Mouse (Mus musculus) large intestine, adult 2 months (tissue): Measurements from ENCODE around the gene Syp. TPM values are rescaled to one million over a fixed set of nuclear protein-coding genes. Genes with fewer than 3 reads are reported as not detected.

ENCODE experiments used
- DNase-seq: peaks from one replicate; pipeline ENCODE4 v3.0.0-alpha.2; 2012; ENCODE audit warnings: low read depth, low spot score
- WGBS: fragments of 180-500 bp; shearing (Covaris S2); methylation state at CpG from one replicate; pipeline ENCODE4 v1.1.7; 2018; 5-methylcytosine and 5-hydroxymethylcytosine counted together
- polyA plus RNA-seq: library from polyadenylated mRNA; depleted of rRNA; stranded (reverse); fragments of >200 nt; gene quantifications from 2 replicates; pipeline ENCODE4 v1.2.3, GENCODE M21; 2012; rRNA removed

Gene Syp
- polyA plus RNA-seq: 4.3 and 5.5 TPM in 2 replicates

DNA sequence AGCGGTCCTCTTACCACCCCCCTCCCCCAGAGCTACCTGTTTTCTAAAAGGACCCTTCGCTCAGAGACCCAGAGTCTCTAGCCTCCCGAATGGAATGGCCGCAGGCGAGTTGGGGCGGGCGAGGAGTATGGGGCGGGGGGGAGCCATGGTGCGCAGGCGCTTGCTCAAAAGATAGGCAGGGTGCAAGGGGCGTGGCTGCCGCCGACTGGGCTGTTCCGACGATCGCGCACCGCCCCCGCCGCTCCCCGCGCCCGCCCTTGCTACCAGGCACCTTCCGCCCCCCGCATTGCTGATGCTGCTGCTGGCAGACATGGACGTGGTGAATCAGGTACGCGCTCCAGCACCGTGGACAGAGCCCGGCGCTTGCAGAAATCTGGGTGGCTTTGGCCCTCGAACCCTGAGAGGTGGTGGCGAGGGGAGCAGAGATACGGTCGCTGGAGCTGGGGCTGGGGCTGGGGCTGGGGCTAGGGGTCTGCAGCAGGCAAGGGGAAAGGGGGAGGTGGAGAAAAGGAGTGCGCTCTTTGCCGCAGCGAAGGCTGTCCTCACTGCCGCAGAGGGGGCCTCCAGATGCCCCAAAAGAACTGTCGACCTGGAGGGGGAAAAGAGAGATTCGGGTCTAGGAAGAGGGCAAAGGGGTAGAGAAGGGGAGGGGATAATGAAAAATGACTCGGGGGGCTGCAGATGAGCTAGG lies at the start of gene Syp:
TSS of gene Syp (plus strand) at position 71 of the 691 bp plus-strand sequence.
- 11% methylated on average over 40 of the region's 42 CpGs for WGBS
- no peak for DNase-seq

DNA sequence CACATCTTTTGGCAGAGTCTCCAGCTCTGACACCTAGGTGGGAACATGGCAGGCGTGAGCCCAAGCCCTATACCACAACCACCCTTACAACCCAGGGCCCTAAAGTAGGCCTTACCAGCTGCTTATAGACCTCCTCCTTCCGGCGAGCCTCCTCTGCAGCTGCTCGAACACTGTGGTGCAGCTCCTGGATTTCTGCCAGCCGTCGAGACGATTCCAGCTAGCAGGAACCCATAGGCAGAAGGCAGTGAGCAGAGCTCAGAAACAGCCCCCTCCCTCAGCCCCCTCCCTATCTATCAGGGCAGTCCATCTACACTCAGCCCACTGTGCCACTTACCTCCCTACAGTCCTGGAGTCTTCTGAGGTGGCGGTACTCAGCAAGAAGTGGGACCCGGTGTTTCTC lies 42.9 kb upstream of the Syp start:
- DNase-seq: no peak
- 82% methylated on average over 9 of the region's 9 CpGs for WGBS

DNA sequence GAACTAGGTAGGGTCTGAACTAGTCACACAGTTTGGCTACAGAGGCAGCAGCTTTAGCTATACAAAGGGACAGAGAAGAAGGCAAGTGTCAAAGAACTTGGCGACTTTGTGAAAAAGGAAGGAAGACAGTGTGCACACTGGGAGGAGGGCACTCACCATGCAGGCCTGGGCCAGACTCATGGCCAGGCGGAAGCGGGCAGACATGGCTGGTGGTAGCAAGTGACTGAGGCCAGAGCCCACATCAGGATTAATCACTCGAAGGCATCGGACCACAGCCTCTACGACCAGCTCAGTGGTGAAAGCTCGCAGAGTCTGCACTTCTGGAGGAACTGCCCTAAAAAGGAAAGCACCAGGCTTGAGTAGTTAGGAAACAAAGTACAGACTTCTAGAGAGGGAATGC lies 34.3 kb upstream of the Syp start:
- WGBS: 91% methylated on average over 7 of the region's 7 CpGs
- DNase-seq: no peak

DNA sequence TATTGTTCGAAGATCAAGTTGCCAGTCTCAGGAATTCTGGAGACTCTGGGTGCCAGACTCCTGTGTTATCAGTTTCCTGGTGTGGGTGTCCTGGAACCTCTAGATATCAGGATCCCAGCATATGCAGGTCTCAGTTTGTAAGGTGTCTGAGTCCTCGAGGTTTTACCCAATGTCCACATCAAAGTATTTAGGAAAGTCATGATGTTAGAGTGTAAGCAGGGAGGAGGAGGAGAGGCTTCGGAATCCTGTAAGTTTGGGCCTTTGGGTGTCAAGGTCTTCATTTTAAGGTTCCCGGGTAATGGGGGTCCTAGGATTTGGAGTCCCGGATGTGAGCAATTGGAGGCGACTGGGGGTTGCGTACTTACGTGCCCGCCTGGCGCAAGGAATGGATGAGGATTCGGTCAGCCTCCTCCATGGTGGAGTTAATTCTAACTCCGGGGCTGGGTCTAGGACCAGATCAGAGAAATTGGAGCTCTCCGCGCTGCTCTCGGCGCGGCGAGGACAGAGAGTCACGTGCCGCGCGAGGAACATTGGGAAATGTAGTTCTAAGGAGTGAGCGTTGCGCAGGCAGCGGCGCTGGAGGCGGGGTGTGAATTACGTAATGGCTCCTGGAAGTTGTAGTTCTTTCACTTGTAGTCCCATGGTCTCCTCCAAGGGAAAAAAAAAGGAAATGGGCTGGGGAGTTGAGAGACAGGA lies 33.2 kb upstream of the Syp start, which contains the start of gene Ccdc22:
TSS of gene Ccdc22 (minus strand) at position 639 of the 696 bp plus-strand sequence.
- 23% methylated on average over 28 of the region's 28 CpGs for WGBS
- DNase-seq: peak; percentile 50

DNA sequence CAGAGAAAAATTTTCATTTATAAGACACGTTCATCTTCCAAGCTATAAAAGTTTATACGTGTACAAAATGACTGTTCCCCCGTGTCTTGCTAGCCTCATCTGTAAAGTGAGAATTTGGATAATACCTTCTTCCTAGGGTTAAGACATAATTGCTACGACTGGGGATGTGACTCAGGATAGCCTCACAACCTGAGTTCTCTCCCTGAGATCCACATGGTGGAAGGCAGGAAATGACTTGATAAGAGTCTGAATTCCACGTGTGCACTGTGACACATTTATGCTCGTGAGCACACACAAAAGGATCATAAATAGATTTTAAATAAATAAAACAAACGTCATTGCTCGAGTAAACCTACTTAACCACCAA lies 32.7 kb upstream of the Syp start:
- 19% methylated on average over 8 of the region's 8 CpGs for WGBS

DNA sequence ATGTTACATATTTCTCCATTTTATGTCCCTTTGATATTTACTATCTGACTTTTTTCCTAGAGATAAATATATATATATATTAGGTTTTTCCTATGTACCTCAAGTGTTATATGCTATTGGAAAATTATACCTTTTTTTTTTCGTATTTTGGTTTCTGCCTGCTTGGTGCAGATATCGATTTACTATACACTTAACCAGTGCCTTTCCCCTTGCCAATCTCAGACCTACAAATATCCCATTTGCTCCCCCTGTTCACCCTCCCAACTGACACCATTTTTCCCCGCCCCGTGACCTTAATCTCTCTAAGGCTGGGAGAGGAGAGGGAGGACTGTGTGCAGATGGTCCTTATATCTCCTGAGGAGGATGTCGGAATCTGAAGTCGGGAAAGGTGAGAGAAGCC lies 31.5 kb upstream of the Syp start, which contains the start of gene Cacna1f:
TSS of gene Cacna1f (plus strand) at position 301 of the 400 bp plus-strand sequence.
- DNase-seq: no peak
- WGBS: 77% methylated on average over 6 of the region's 6 CpGs

More for the DNA sequence above, 32.7 kb upstream of the Syp start:
- no peak for DNase-seq

DNA sequence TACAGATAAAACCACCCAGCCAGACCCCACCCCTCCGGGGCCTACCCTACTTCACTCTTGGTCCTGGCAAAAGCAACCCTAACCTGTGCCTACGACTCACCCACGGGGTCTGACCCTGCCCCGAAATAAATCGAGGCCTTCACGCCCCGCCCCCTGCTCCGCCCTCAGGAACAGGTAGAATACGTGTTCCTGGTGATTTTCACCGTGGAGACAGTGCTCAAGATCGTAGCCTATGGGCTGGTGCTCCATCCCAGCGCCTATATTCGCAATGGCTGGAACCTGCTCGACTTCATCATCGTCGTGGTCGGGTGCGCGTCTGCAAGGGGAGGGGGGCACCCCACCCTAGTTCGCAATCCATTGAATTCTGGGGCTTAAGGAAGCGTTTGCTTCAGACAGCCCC lies 28.2 kb upstream of the Syp start:
- no peak for DNase-seq
- WGBS: 26% methylated on average over 21 of the region's 21 CpGs

DNA sequence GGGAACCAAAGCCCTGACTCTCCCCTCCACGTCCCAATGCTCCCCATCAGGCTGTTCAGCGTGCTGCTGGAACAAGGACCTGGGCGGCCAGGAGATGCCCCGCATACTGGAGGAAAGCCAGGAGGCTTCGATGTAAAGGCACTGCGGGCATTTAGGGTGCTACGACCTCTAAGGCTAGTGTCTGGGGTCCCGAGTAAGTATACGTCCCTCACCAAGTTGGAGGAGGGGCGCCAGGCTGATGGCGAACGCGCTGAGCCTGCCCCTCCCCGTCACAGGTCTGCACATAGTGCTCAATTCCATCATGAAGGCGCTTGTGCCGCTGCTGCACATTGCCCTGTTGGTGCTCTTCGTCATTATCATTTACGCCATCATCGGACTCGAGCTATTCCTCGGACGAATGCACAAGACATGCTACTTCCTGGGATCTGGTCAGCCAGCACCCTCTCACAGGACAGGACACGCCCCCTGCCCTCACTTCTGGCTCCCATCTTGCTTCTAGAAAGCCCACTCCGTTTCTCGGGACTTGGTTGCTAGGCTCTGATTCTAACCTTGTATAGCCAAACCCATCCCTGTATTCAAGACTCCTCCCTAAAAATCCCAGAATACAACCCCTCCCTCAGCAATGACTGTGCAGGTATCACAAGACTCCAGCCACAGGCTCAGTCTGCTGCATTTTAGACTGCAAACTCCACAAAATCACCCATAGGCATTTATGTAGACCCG lies 27.6 kb upstream of the Syp start:
- DNase-seq: no peak
- 28% methylated on average over 26 of the region's 26 CpGs for WGBS

DNA sequence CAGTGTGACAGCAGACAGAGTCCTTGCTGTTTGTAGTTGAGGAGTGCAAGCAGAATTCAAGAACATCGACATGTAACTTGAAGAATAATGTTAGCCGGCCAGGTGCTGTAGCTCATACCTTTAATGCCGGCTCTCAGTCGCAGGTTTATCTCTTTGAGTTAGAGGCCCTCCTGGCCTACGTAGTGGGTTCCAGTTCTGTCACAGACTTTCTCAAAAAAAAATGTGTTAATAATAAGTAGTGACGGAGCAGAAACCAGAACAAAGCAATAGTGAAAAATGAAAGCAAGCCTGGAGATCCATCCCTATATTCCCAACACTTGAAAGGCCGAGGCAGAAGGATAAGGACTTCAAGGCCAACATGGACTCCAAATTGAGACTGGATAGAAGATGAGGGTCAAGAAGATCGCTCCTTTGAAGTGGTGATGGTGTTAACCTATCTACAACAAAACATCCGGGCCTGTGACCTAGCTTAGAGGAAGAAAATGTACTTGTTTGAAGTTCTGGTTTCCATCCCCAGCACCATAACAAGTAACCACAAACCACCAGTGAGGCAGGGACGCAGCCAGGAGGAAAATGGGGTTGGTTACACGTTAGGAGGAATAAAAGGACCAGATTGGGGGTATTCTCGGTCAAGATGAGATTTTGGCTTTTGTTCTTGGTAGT lies 20.3 kb upstream of the Syp start:
- 75% methylated on average over 12 of the region's 12 CpGs for WGBS
- no peak for DNase-seq

DNA sequence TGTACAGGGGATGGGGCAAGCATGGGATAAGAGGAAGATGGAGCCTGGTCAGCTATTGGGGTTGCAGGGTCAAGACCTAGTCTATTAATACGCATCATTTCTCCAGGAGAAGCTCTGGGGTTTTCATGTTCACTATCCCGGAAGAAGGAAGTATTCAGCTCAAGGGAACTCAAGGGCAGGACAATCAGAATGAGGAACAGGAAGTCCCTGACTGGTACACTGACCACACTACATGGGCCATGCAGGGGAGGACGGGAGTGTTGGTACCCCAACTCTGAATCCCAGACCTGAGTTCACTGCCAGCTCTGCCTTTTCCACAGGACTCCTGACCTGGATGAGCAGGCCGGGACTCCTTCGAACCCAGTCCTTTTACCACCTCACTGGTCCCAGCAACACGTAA lies 5.7 kb upstream of the Syp start:
- 86% methylated on average over 6 of the region's 6 CpGs for WGBS
- no peak for DNase-seq

DNA sequence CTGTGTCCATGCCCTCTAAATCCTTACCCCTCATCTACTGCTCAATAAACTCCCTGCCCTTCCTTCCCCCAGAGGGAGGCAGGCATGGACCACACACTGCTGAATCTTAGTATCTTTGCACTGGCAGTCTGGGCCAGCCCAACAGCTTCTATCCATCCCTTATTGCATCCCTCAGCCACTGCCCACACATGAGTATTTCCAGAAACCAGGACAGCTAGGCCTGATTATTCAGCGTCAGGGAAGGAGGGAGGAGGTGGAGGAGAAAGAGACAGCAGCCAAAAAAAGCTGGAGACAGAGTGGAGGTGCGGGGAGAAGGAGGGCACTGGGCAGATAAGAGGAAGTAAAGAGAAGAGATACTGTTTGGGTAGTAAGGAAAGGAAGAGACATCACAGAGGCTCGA lies 3.2 kb upstream of the Syp start:
- 52% methylated on average over 3 of the region's 3 CpGs for WGBS

DNA sequence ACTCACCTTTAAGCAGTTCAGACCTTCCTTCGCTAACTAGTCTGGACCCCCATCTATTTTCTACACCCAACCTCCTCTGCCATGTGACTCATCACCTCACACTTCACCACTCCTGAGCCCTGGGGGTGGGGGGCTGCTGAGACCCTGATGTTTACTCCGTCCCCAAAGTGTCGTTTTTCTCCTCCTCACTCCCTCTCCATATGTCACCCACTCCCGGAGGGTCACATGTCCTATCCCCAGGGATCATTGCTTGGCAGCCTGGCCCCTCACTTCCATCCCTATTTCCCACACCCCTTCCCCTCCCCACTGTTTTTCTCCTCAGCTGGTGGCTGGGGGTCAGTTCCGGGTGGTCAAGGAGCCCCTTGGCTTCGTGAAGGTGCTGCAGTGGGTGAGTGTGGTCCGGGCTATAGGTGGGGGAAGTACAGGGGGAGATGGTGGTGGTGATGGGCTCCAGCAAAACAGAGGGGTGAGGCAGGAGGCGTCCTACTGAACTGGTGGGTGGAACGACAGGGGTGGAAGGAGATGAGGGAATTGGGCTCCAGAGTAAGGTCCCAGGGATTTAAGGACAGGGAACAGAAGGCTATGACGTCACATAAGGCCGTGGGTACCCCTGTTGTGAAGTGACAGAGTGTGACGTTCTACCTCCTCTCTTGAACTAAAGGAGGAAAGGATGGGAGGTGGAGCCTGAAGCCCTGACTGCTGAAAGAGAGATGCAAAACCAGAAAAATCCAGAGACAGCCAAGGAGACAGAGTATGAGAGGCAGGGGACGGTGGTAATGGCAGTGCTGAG lies 1.5 kb downstream of the Syp start:
- DNase-seq: no peak
- 29% methylated on average over 13 of the region's 13 CpGs for WGBS

More for the DNA sequence above, 3.2 kb upstream of the Syp start:
- no peak for DNase-seq

DNA sequence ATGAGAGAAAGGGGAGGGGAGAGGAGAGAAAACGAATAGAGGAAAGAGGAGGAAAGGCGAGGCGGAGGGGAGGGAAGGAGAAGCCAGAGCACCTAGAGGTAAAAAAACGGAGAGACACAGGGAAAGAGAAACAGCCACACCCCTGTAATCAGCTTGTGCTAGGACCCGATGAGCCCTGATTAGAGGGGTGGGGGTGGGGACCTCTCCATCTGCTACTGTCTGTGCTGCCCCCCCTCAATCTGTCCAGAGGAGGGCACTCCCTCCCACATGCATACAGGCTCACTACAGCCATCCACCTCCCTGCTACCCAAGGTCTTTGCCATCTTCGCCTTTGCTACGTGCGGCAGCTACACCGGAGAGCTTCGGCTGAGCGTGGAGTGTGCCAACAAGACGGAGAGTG lies 2.5 kb downstream of the Syp start:
- 27% methylated on average over 12 of the region's 12 CpGs for WGBS
- DNase-seq: no peak

DNA sequence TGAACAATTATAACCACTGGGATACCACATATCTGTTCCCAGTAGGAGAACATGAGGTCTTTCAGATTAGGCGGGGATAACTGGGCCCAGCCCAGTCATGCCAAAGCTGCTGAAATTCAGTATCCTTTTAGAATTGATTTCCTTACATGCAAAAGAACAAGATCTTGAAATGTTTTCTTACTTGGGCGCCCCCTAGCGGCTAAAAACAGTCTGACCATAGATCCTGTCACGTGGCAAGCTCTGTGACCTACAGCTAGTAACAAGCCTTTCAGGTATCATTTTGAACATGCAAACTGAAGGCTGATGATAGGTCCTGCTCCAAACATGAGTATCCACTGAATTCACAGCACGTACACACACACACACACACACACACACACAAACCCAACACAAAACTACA lies 7.1 kb downstream of the Syp start:
- WGBS: 11% methylated on average over 5 of the region's 5 CpGs
- peak; percentile 44 for DNase-seq

DNA sequence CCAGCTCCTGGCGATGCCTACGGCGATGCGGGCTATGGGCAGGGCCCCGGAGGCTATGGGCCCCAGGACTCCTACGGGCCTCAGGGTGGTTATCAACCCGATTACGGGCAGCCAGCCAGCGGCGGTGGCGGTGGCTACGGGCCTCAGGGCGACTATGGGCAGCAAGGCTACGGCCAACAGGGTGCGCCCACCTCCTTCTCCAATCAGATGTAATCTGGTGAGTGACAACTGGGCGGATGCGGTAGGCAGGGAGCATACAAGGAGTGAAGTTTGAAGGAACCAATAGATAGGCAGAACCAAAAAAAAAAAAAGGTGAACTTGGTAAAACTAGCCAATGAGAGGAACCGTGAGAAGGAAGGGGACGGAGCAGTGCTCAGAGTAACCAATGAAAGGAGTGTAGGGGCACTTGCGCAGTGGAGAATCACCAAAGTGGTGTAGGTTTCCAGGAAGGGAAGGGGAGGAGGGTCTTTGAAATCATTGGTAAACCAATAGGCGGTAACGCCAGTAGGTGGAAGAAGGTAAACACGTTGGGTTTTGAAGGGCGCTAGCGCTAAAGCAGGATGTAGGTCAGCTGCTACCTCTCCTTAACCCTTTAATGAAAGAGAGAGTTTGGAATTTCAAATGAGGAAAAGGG lies 10.5 kb downstream of the Syp start:
- peak; percentile 74 for DNase-seq
- WGBS: 18% methylated on average over 25 of the region's 25 CpGs

DNA sequence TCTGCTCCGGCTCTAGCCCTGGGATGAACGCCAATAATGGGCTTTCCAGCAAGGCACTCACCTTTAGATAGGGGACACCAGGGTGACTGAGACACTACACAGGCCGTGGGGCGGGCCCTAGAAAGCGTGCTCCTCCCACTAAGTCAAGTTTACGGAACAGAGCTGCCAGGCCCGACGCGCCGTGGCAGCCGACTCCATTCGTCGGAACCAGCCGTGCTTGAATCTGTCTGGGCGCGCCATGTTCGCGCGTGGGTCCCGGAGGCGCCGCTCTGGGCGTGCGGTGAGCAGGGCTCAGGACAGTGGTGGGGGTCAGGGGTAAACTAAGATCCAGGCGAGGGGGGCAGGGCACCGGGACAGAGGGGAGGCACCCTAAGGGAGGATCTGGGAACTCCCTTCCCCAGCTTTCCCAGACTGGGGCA lies 19.0 kb downstream of the Syp start, which contains the start of gene Prickle3:
TSS of gene Prickle3 (plus strand) at position 40 of the 419 bp plus-strand sequence.
- 22% methylated on average over 26 of the region's 26 CpGs for WGBS
- no peak for DNase-seq

DNA sequence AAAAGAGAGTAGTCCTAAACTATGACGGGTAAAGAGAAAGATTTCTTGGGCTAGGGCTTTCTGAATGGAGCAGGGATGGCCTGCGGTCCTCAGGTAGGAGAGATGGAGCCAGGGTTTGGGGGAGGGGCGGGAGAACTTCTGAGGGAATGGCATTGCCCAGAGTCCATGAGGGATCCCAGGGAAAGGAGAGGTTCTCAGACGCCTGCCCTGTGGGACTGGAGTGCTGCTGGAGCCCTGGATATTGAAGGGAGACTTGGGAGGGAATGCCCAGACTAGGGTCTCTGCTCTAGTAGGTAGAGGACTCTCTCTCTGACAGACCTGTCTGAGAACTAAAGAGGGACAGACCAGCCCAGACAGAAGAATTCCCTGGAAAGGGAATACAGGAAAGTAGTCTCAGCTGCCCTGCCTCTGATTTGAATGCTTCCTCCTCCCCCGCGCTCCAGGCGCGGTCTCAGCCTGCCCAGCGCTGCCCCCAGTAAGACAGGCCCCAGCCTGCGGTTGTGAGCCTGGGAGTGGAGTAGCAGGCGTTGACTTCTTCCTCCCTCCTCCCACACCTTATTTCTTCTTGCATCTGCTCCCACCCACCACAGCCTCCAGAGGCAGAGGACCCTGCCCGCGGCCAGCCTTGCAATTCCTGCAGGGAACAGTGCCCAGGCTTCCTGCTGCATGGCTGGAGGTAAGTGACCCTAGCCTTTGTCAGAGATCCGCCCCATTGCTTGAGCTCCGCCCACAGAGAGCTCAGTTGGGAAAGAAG lies 19.9 kb downstream of the Syp start:
- WGBS: 17% methylated on average over 15 of the region's 15 CpGs
- no peak for DNase-seq
